31 mouse cellular contexts compared by ENCODE assay signal in genomic region chr9:124013270-124013669, GRCm38 (mm10). TPM values are rescaled to one million over a fixed set of nuclear protein-coding genes. Genes with fewer than 3 reads are reported as not detected.
"Had no signal": no experiment of that assay in that cellular context is flagged by ENCODE, and none has a peak within 500 bp of the region (broad histone marks: within the 10 kb centered on the region; RNA-seq: fewer than 3 reads in every experiment).

No protein-coding gene starts in this region.

- DNase-seq: heart, postnatal 10 days; heart, postnatal 14 days; heart, postnatal 36 days; heart, postnatal 4 days; kidney, adult 11 months; kidney, adult 18-20 months; kidney, adult 2 months; kidney, adult 8-10 months; kidney, adult 9 months; kidney, postnatal 10 days; kidney, postnatal 14 days; kidney, postnatal 25 days; kidney, postnatal 36 days; kidney, postnatal 4 days; layer of hippocampus, adult 9-11 months; layer of hippocampus, postnatal 36 days had no signal

- ATAC-seq: hindbrain, embryonic 16.5 days; hindbrain, postnatal 0 days; inflammation-experienced regulatory T-cells, adult 6 months; intestine, embryonic 15.5 days; intestine, embryonic 16.5 days; intestine, postnatal 0 days had no signal

RNA-seq across cellular contexts. Expression of gene Ccr3, which starts 8.5 kb away (rescaled TPM):
- total RNA-seq: heart, postnatal 14 days; heart, postnatal 25 days; heart, postnatal 36 days; heart, postnatal 4 days; hindbrain, postnatal 0 days; layer of hippocampus, adult 18-20 months; layer of hippocampus, adult 2 months; layer of hippocampus, adult 8-10 months; layer of hippocampus, postnatal 10 days; layer of hippocampus, postnatal 14 days; layer of hippocampus, postnatal 25 days; layer of hippocampus, postnatal 36 days; left cerebral cortex, adult 18-20 months had no signal

RNA-seq across cellular contexts. Expression of gene Ccr1l1, which starts 35.1 kb away (rescaled TPM):
- total RNA-seq: heart, postnatal 10 days; heart, postnatal 14 days; heart, postnatal 25 days; heart, postnatal 36 days; heart, postnatal 4 days; hematopoietic stem cell, adult 5-6 weeks; hindbrain, postnatal 0 days; layer of hippocampus, adult 18-20 months; layer of hippocampus, adult 2 months; layer of hippocampus, adult 8-10 months; layer of hippocampus, postnatal 10 days; layer of hippocampus, postnatal 14 days; layer of hippocampus, postnatal 25 days; layer of hippocampus, postnatal 36 days; left cerebral cortex, adult 18-20 months had no signal

RNA-seq across cellular contexts. Expression of gene Ccr1, which starts 44.8 kb away (rescaled TPM):
- total RNA-seq: left cerebral cortex, adult 18-20 months had no signal
